Mouse (Mus musculus) CH12.LX (cell line): Measurements from ENCODE around the gene Hcls1. TPM values are rescaled to one million over a fixed set of nuclear protein-coding genes. Genes with fewer than 3 reads are reported as not detected.

Experiments
- DNase-seq: peaks from one replicate; pipeline ENCODE4 v3.0.0-alpha.2; 2013; ENCODE audit errors: extremely low read depth
- H3K27ac ChIP-seq: 2 replicates; pipeline ENCODE4 v1.5.1; 2012; ENCODE audit warnings: low read depth, mild to moderate bottlenecking, control low read depth, moderate library complexity; ENCODE audit not compliant: insufficient read depth
- H3K27me3 ChIP-seq: replicated peaks from 2 replicates; pipeline ENCODE3; 2012; ENCODE audit warnings: inconsistent platforms
- H3K36me3 ChIP-seq, 2 experiments: replicated peaks in 1 of 2; 2 replicates each; pipeline versions ENCODE3 to v1.6.1; 2012; ENCODE audit warnings: inconsistent platforms in 1 of 2, low read length in 1 of 2, mild to moderate bottlenecking in 1 of 2, mixed read lengths in 1 of 2, moderate library complexity in 1 of 2; ENCODE audit not compliant: control insufficient read depth in 1 of 2, insufficient read depth in 1 of 2
- H3K4me1 ChIP-seq, 2 experiments: 2 replicates each; pipeline ENCODE4 v1.6.1; 2012; ENCODE audit warnings: inconsistent platforms in 1 of 2, moderate library complexity in 1 of 2; ENCODE audit not compliant: insufficient read depth in 2 of 2, control insufficient read depth in 1 of 2
- H3K4me2 ChIP-seq: 2 replicates; pipeline ENCODE4 v1.6.1; 2012; ENCODE audit warnings: low read depth, mild to moderate bottlenecking, control low read depth; ENCODE audit not compliant: poor library complexity, insufficient read depth, severe bottlenecking
- H3K4me3 ChIP-seq, 3 experiments: fragments of 150-350 bp in 1 of 3; sonication (generic) in 1 of 3; replicated peaks in 1 of 3; 2 replicates each; pipeline versions ENCODE3 to v1.5.1; 2011 to 2012; ENCODE audit warnings: low read depth in 2 of 3, low read length in 2 of 3, mild to moderate bottlenecking in 2 of 3, moderate library complexity in 2 of 3, control low read depth in 1 of 3, improper control_type of control experiment in 1 of 3, inconsistent platforms in 1 of 3, mixed read lengths in 1 of 3; ENCODE audit not compliant: poor library complexity in 1 of 3
- H3K79me2 ChIP-seq: replicated peaks from 2 replicates; pipeline ENCODE4 v1.6.1; 2012; ENCODE audit warnings: mild to moderate bottlenecking, moderate library complexity; ENCODE audit not compliant: control insufficient read depth, poor library complexity, insufficient read depth, severe bottlenecking; ENCODE audit errors: extremely low read depth
- H3K9ac ChIP-seq: 2 replicates; pipeline ENCODE4 v1.6.1; 2012; ENCODE audit warnings: low read depth, mild to moderate bottlenecking, control low read depth, moderate library complexity; ENCODE audit not compliant: insufficient read depth
- H3K9me3 ChIP-seq: replicated peaks from 2 replicates; pipeline ENCODE3; 2012; ENCODE audit warnings: low read length, inconsistent platforms, mixed read lengths
- BHLHE40 ChIP-seq: IDR thresholded peaks from 2 replicates; pipeline ENCODE4 v1.6.1; 2011; ENCODE audit warnings: mild to moderate bottlenecking, low read depth, low read length, improper control_type of control experiment
- CHD1 ChIP-seq: IDR thresholded peaks from 2 replicates; pipeline ENCODE4 v1.6.1; 2012; ENCODE audit warnings: low read depth, low read length, improper control_type of control experiment, inconsistent platforms
- CHD2 ChIP-seq: IDR thresholded peaks from 2 replicates; pipeline ENCODE4 v1.6.1; 2011; ENCODE audit warnings: low read length, improper control_type of control experiment
- CTCF ChIP-seq, 2 experiments: IDR thresholded peaks in 1 of 2; conservative IDR thresholded peaks in 1 of 2; 2 replicates each; pipeline ENCODE4 v1.5.1; 2011 to 2012; ENCODE audit warnings: low read depth in 2 of 2, low read length in 2 of 2, improper control_type of control experiment in 1 of 2, inconsistent platforms in 1 of 2, mild to moderate bottlenecking in 1 of 2, moderate library complexity in 1 of 2
- E2F4 ChIP-seq: IDR thresholded peaks from 2 replicates; pipeline ENCODE4 v1.6.1; 2011; ENCODE audit warnings: low read depth, low read length, improper control_type of control experiment; ENCODE audit not compliant: insufficient replicate concordance
- ELF1 ChIP-seq: IDR thresholded peaks from 2 replicates; pipeline ENCODE4 v1.6.1; 2014; ENCODE audit warnings: low read depth, mild to moderate bottlenecking, inconsistent platforms, low read length, improper control_type of control experiment
- GABPA ChIP-seq: IDR thresholded peaks from 2 replicates; pipeline ENCODE4 v1.6.1; 2012; ENCODE audit warnings: low read depth, low read length, improper control_type of control experiment, inconsistent platforms; ENCODE audit not compliant: insufficient replicate concordance
- HCFC1 ChIP-seq: IDR thresholded peaks from 2 replicates; pipeline ENCODE4 v1.6.1; 2012; ENCODE audit warnings: low read depth, mild to moderate bottlenecking, inconsistent platforms, low read length, improper control_type of control experiment
- IRF4 ChIP-seq: IDR thresholded peaks from 2 replicates; pipeline ENCODE4 v1.6.1; 2014; ENCODE audit warnings: low read depth, mild to moderate bottlenecking, inconsistent platforms, low read length, improper control_type of control experiment
- JUN ChIP-seq: IDR thresholded peaks from 2 replicates; pipeline ENCODE4 v1.6.1; 2011; ENCODE audit warnings: low read depth, mild to moderate bottlenecking, low read length, improper control_type of control experiment, moderate library complexity; ENCODE audit not compliant: insufficient read depth
- KAT2A ChIP-seq: IDR thresholded peaks from 2 replicates; pipeline ENCODE4 v1.6.1; 2012; ENCODE audit warnings: low read length, improper control_type of control experiment, inconsistent platforms; ENCODE audit not compliant: insufficient replicate concordance
- MAFK ChIP-seq: IDR thresholded peaks from 2 replicates; pipeline ENCODE4 v1.6.1; 2011; ENCODE audit warnings: low read length, improper control_type of control experiment; ENCODE audit not compliant: insufficient replicate concordance
- MAX ChIP-seq: IDR thresholded peaks from 2 replicates; pipeline ENCODE4 v1.6.1; 2011; ENCODE audit warnings: low read length, improper control_type of control experiment
- MAZ ChIP-seq: IDR thresholded peaks from 2 replicates; pipeline ENCODE4 v1.6.1; 2012; ENCODE audit warnings: low read depth, mild to moderate bottlenecking, inconsistent platforms, low read length, improper control_type of control experiment, moderate library complexity
- MEF2A ChIP-seq: IDR thresholded peaks from 2 replicates; pipeline ENCODE4 v1.6.1; 2014; ENCODE audit warnings: low read depth, mild to moderate bottlenecking, inconsistent platforms, low read length, improper control_type of control experiment, borderline replicate concordance
- MXI1 ChIP-seq: IDR thresholded peaks from 2 replicates; pipeline ENCODE4 v1.6.1; 2011; ENCODE audit warnings: mild to moderate bottlenecking, low read depth, low read length, improper control_type of control experiment
- MYC ChIP-seq: IDR thresholded peaks from 2 replicates; pipeline ENCODE4 v1.6.1; 2011; ENCODE audit warnings: low read depth, mild to moderate bottlenecking, improper control_type of control experiment, low read length
- NELFE ChIP-seq: IDR thresholded peaks from 2 replicates; pipeline ENCODE4 v1.6.1; 2011; ENCODE audit warnings: low read depth, low read length, improper control_type of control experiment
- NRF1 ChIP-seq: IDR thresholded peaks from 2 replicates; pipeline ENCODE4 v1.6.1; 2014; ENCODE audit warnings: low read depth, mild to moderate bottlenecking, inconsistent platforms, low read length, improper control_type of control experiment, moderate library complexity
- PAX5 ChIP-seq: IDR thresholded peaks from 2 replicates; pipeline ENCODE4 v1.6.1; 2012; ENCODE audit warnings: low read length, inconsistent platforms, mixed read lengths
- POLR2A ChIP-seq: IDR thresholded peaks from 2 replicates; pipeline ENCODE4 v1.6.1; 2011; ENCODE audit warnings: low read depth, mild to moderate bottlenecking, improper control_type of control experiment, low read length
- POLR2AphosphoS2 ChIP-seq: IDR thresholded peaks from 2 replicates; pipeline ENCODE4 v1.6.1; 2011; ENCODE audit warnings: low read depth, low read length, improper control_type of control experiment
- RAD21 ChIP-seq: IDR thresholded peaks from 2 replicates; pipeline ENCODE4 v1.6.1; 2011; ENCODE audit warnings: low read depth, mild to moderate bottlenecking, low read length, improper control_type of control experiment, moderate library complexity
- RCOR1 ChIP-seq: conservative IDR thresholded peaks from 2 replicates; pipeline ENCODE4 v1.6.1; 2012; ENCODE audit warnings: low read depth, mild to moderate bottlenecking, inconsistent platforms, low read length, improper control_type of control experiment
- SIN3A ChIP-seq: IDR thresholded peaks from 2 replicates; pipeline ENCODE4 v1.6.1; 2012; ENCODE audit warnings: low read length, improper control_type of control experiment, inconsistent platforms
- SMC3 ChIP-seq: IDR thresholded peaks from 2 replicates; pipeline ENCODE4 v1.6.1; 2011; ENCODE audit warnings: low read depth, low read length, improper control_type of control experiment
- TBP ChIP-seq: conservative IDR thresholded peaks from 2 replicates; pipeline ENCODE4 v1.6.1; 2011; ENCODE audit warnings: low read depth, low read length, improper control_type of control experiment
- TCF12 ChIP-seq: IDR thresholded peaks from 2 replicates; pipeline ENCODE4 v1.6.1; 2014; ENCODE audit warnings: low read depth, mild to moderate bottlenecking, inconsistent platforms, low read length, improper control_type of control experiment
- UBTF ChIP-seq: IDR thresholded peaks from 2 replicates; pipeline ENCODE4 v1.6.1; 2012; ENCODE audit warnings: low read depth, mild to moderate bottlenecking, inconsistent platforms, low read length, improper control_type of control experiment, moderate library complexity
- USF1 ChIP-seq: IDR thresholded peaks from 2 replicates; pipeline ENCODE4 v1.6.1; 2014; ENCODE audit warnings: low read depth, mild to moderate bottlenecking, inconsistent platforms, low read length, improper control_type of control experiment
- USF2 ChIP-seq: conservative IDR thresholded peaks from 2 replicates; pipeline ENCODE4 v1.6.1; 2011; ENCODE audit warnings: low read depth, low read length, improper control_type of control experiment
- ZC3H11A ChIP-seq: IDR thresholded peaks from 2 replicates; pipeline ENCODE4 v1.6.1; 2012; ENCODE audit warnings: low read depth, mild to moderate bottlenecking, inconsistent platforms, low read length, improper control_type of control experiment
- ZKSCAN1 ChIP-seq: IDR thresholded peaks from 2 replicates; pipeline ENCODE4 v1.6.1; 2012; ENCODE audit warnings: low read depth, inconsistent platforms, low read length, improper control_type of control experiment, borderline replicate concordance
- ZMIZ1 ChIP-seq: IDR thresholded peaks from 2 replicates; pipeline ENCODE4 v1.6.1; 2012; ENCODE audit warnings: low read depth, mild to moderate bottlenecking, inconsistent platforms, low read length, improper control_type of control experiment
- ZNF384 ChIP-seq: IDR thresholded peaks from 2 replicates; pipeline ENCODE4 v1.6.1; 2012; ENCODE audit warnings: low read depth, low read length, improper control_type of control experiment, inconsistent platforms
- dilution Hi-C: fragments of 300-500 bp; cut with MboI; formaldehyde crosslinking; loops from 2 replicates; pipeline ENCODE4 v1.14.3; 2020; ENCODE audit warnings: low sequenced_read_pairs; ENCODE audit not compliant: extremely low pct_unique_long_range_greater_than_20kb, extremely low pct_ligation_motif_present
- in situ Hi-C: fragments of 300-500 bp; cut with MboI; formaldehyde crosslinking; loops from 3 replicates; pipeline ENCODE4 v1.14.3; 2019; ENCODE audit warnings: low sequenced_read_pairs, low pct_ligation_motif_present, low pct_unique_long_range_greater_than_20kb, mixed read lengths
- polyA plus RNA-seq: library from polyadenylated mRNA; unstranded; fragments of >175 nt; gene quantifications from 2 replicates; pipeline ENCODE4 v1.2.1, GENCODE M21; 2012; ENCODE audit warnings: low read depth; ENCODE audit not compliant: insufficient read length
- total RNA-seq, 2 experiments: library from RNA; depleted of rRNA; stranded (reverse); fragments of 300-350 nt in 1 of 2; fragments of >200 nt in 1 of 2; gene quantifications; 2 replicates each; pipeline ENCODE4 v1.2.3; 2012 to 2014

Hcls1 gene
- total and polyA plus RNA-seq, 3 experiments: 222 to 537 (median 302) TPM

GRCm38 (mm10) chr16:36983796-36984195 lies 49.0 kb downstream of the Hcls1 start (continued):
- TF ChIP-seq BHLHE40 (peak; percentile 78), ZKSCAN1 (no peak), NELFE (peak; percentile 33; the same call in 1 of the 2 replicates), PAX5 (no peak), ZNF384 (no peak), POLR2AphosphoS2 (no peak), CHD1 (no peak), TCF12 (no peak), ELF1 (no peak), MEF2A (peak; percentile 38; the same call in 1 of the 2 replicates)
- TF ChIP-seq, all 38 proteins: peak for 13

GRCm38 (mm10) chr16:36985636-36986042 lies 50.9 kb downstream of the Hcls1 start:
- peak overlapping the region; percentile 30 to 52 (median 34) for H3K4me3 ChIP-seq
- in situ Hi-C loops (no loop called here), dilution Hi-C loops (no loop called here)
- TF ChIP-seq ZC3H11A (no peak), MAFK (no peak), BHLHE40 (peak; percentile 34; the same call in 1 of the 2 replicates), MEF2A (no peak), TCF12 (no peak), ZKSCAN1 (no peak), JUN (no peak), MYC (no peak; the same call in 1 of the 2 replicates), POLR2A (peak; percentile 44; the same call in 1 of the 2 replicates), USF1 (no peak), POLR2AphosphoS2 (0 out of 2 replicates have a peak, but pooled peaks have one; percentile 48), CTCF (conservative IDR thresholded peaks at IDR 0.05 in 1 of 2, IDR thresholded peaks at IDR 0.05 in 1 of 2; ENCODE audit: low read depth in 2 of 2, low read length in 2 of 2) (no peak), RAD21 (no peak), SIN3A (peak; percentile 80; the same call in 1 of the 2 replicates), ZNF384 (no peak), SMC3 (no peak), MAZ (no peak), CHD1 (no peak), E2F4 (no peak), KAT2A (no peak), UBTF (no peak), HCFC1 (no peak), TBP (peak; percentile 84; the same call in 1 of the 2 replicates), MAX (peak; percentile 46; the same call in 1 of the 2 replicates), USF2 (no peak), MXI1 (peak; percentile 86), ZMIZ1 (0 out of 2 replicates have a peak, but pooled peaks have one; percentile 39), CHD2 (no peak), GABPA (no peak), RCOR1 (no peak), PAX5 (no peak), ELF1 (peak; percentile 74), IRF4 (peak; percentile 58; the same call in 1 of the 2 replicates), NRF1 (no peak), NELFE (peak; percentile 56; the same call in 1 of the 2 replicates)

More at GRCm38 (mm10) chr16:36985636-36986042, 50.9 kb downstream of the Hcls1 start:
- Histone ChIP-seq H3K27ac (peak overlapping the region; percentile 39; the same call in 1 of the 2 replicates), H3K9ac (no peak overlapping the region), H3K36me3 (peaks cover 0 to 7% of the 10 kb centered on the region in 2 experiments), H3K9me3 (peaks cover 6% of the 10 kb centered on the region), H3K79me2 (no peaks in the 10 kb centered on the region), H3K4me2 (peak overlapping the region; percentile 40; the same call in 1 of the 2 replicates), H3K27me3 (no peaks in the 10 kb centered on the region), H3K4me1 (peaks cover 19 to 60% of the 10 kb centered on the region in 2 experiments)
- peak; percentile 93 for DNase-seq
